Mouse (Mus musculus) cerebellum, adult 2 months (tissue): Measurements from ENCODE around the gene Gm11634.

Experiments
- CTCF ChIP-seq: fragments of 200-500 bp; IDR thresholded peaks from 2 replicates; pipeline ENCODE4 v1.5.1; 2011; ENCODE audit warnings: low read depth, mild to moderate bottlenecking, control low read depth, low read length, moderate library complexity, borderline replicate concordance; ENCODE audit not compliant: insufficient read depth
- POLR2A ChIP-seq: fragments of 200-500 bp; IDR thresholded peaks from 2 replicates; pipeline ENCODE4 v1.6.1; 2011; ENCODE audit warnings: low read length, control low read depth, borderline replicate concordance; ENCODE audit not compliant: insufficient read depth

DNA sequence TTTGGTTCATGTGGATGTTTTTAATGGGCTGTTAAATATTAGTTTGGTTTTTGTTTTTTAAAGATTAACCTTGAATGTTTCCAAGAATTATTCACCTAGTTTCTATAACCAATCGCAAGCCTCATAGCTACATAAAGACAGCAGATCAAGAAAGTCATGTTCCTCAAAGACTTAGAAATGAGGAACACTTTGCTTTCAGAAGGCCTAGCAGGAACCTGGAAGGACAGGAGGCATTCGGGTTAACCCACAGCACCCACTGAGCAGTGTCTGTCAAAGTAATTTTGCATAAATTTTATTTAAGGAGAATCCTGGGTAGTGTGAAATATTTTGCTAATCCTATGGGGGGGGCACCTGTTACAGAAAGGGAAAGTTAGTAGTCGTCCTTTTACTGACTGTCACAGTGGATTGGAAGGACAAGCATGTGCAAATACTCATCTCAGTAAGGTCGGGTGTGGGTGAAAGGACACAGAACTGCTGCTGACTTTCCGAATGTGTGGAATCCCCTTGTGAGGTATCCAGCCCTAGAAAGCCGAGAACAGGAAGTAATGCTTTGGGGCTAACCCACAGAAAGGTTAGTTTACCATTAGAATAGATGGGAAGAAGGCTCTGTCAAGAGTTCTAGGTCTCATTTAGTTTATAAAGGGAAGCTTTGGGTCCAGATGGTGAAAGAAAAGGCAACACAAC, 17.8 kb downstream of the Gm11634 start:
- TF ChIP-seq CTCF (no peak), POLR2A (no peak)
